Mouse (Mus musculus) bone marrow, adult 2 months (tissue): Measurements from ENCODE around the gene Hist1h4m.

Source experiments
- CTCF ChIP-seq: fragments of 200-500 bp; IDR thresholded peaks from 2 replicates; pipeline ENCODE4 v1.5.1; 2011; ENCODE audit warnings: low read length, control low read depth; ENCODE audit not compliant: control insufficient read depth, insufficient read depth
- POLR2A ChIP-seq: fragments of 200-500 bp; IDR thresholded peaks from 2 replicates; pipeline ENCODE4 v1.6.1; 2011; ENCODE audit warnings: low read depth, mild to moderate bottlenecking, control low read depth, low read length, borderline replicate concordance; ENCODE audit not compliant: control insufficient read depth

DNA sequence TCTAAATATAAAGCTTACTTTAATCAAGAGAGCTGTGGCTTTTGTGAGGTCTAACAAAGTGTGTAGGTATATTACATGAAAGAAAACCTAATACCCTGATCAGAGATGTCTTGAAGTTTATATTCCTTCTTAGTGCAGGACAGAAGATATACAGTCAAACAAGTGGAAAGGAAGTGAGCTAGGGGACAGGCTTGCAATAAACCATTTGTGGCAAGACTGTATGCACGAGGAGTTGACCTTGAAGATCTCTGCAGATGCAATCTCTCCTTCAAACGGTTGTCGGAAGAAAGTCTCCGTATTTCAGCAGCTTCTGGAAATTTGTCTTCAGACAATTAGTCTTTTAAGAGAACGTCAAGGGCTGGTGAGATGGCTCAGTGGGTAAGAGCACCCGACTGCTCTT, 21.6 kb upstream of the Hist1h4m start:
- TF ChIP-seq CTCF: no peak
- TF ChIP-seq POLR2A: no peak
